Mouse (Mus musculus): ENCODE data around the gene Sdsl. TPM values are rescaled to one million over a fixed set of nuclear protein-coding genes. Genes with fewer than 3 reads are reported as not detected.

Sdsl gene
- 1 to 10 TPM in 1 of 2 experiments, under 1 TPM in 1; 0.41 to 1.1 TPM for total RNA-seq (2021)
- long read RNA-seq, experiment 1, partial matches to known transcripts = 1 of 1 reads
- long read RNA-seq, experiment 1, other reads (novel, unspliced or antisense) = 0 of 1 reads
- long read RNA-seq, experiment 2, partial matches to known transcripts = 1 of 1 reads
- long read RNA-seq, experiment 2, other reads (novel, unspliced or antisense) = 0 of 1 reads

- Histone ChIP-seq H3K27ac (no peak within 1 kb of the TSS), H3K4me3 (no peak within 1 kb of the TSS)
- no peak for TF ChIP-seq CTCF (IDR thresholded peaks at IDR 0.05)
- DNase-seq = no peak
- intact Hi-C loops (cut with DNase I) = no loop called here
Measured at GRCm38 (mm10) chr5:120472770-120473169, at the start of gene Sdsl. TSS of gene Sdsl (minus strand) at chr5:120472810.

- Histone ChIP-seq H3K27ac (peak overlapping the region; percentile 92), H3K4me3 (peak overlapping the region; percentile 0; the same call in 1 of the 2 replicates)
- intact Hi-C loops (cut with DNase I) = no loop called here
- no peak for TF ChIP-seq CTCF (IDR thresholded peaks at IDR 0.05)
- DNase-seq = peak; percentile 75
Measured at GRCm38 (mm10) chr5:120517552-120517951, 44.9 kb upstream of the Sdsl start.

GRCm38 (mm10) chr5:120516221-120516984 is 43.8 kb upstream of the Sdsl start:
- H3K27ac ChIP-seq = peak overlapping the region; percentile 92
- DNase-seq = peak; percentile 51

GRCm38 (mm10) chr5:120515451-120515850 is 42.8 kb upstream of the Sdsl start:
- no peak for DNase-seq
- TF ChIP-seq CTCF (IDR thresholded peaks at IDR 0.05) = no peak
- intact Hi-C loops (cut with DNase I) = no loop called here

More at GRCm38 (mm10) chr5:120516221-120516984, 43.8 kb upstream of the Sdsl start:
- peak overlapping the region; percentile 41 for H3K4me3 ChIP-seq
- TF ChIP-seq CTCF (IDR thresholded peaks at IDR 0.05) = no peak
- intact Hi-C loops (cut with DNase I) = no loop called here

GRCm38 (mm10) chr5:120514754-120515153 is 42.1 kb upstream of the Sdsl start:
- intact Hi-C loops (cut with DNase I) = loop anchor here (5.0 kb wide), 1 partner anchor 73 kb away; the partner anchor contains the start of genes Iqcd and Tpcn1
- H3K4me3 ChIP-seq = peak overlapping the region; percentile 41
- peak; percentile 53 for DNase-seq
- no peak for TF ChIP-seq CTCF (IDR thresholded peaks at IDR 0.05)
- peak overlapping the region; percentile 92 for H3K27ac ChIP-seq

More at GRCm38 (mm10) chr5:120515451-120515850, 42.8 kb upstream of the Sdsl start:
- H3K27ac ChIP-seq = peak overlapping the region; percentile 92
- H3K4me3 ChIP-seq = peak overlapping the region; percentile 41

GRCm38 (mm10) chr5:120514031-120514677 is 41.5 kb upstream of the Sdsl start:
- Histone ChIP-seq H3K4me3 (peak overlapping the region; percentile 25), H3K27ac (peak overlapping the region; percentile 92)
- no peak for TF ChIP-seq CTCF (IDR thresholded peaks at IDR 0.05)
- no peak for DNase-seq
- intact Hi-C loops (cut with DNase I) = loop anchor here (5.0 kb wide), 1 partner anchor 73 kb away; the partner anchor contains the start of genes Iqcd and Tpcn1

- intact Hi-C loops (cut with DNase I) = loop anchor here (5.0 kb wide), 1 partner anchor 74 kb away; the partner anchor contains the start of genes Iqcd and Tpcn1
- TF ChIP-seq CTCF (IDR thresholded peaks at IDR 0.05) = no peak
- DNase-seq = no peak
- H3K4me3 ChIP-seq = peak overlapping the region; percentile 93
- peak overlapping the region; percentile 92 for H3K27ac ChIP-seq
Measured at GRCm38 (mm10) chr5:120512911-120513555, 40.4 kb upstream of the Sdsl start.

GRCm38 (mm10) chr5:120511643-120512220 is 39.1 kb upstream of the Sdsl start:
- intact Hi-C loops (cut with DNase I) = loop anchor here (5.0 kb wide), 1 partner anchor 76 kb away; the partner anchor contains the start of genes Iqcd and Tpcn1
- TF ChIP-seq CTCF (IDR thresholded peaks at IDR 0.05) = no peak
- peak; percentile 72 for DNase-seq
- H3K27ac ChIP-seq = peak overlapping the region; percentile 92
- H3K4me3 ChIP-seq = peak overlapping the region; percentile 93

GRCm38 (mm10) chr5:120510982-120511642 is 38.5 kb upstream of the Sdsl start, which contains the start of gene Slc8b1:
TSS of gene Slc8b1 (plus strand) at chr5:120511168.
- H3K27ac ChIP-seq = peak within 1 kb of the TSS; percentile 92
- DNase-seq = peak; percentile 98
- intact Hi-C loops (cut with DNase I) = loop anchor here (5.0 kb wide), 1 partner anchor 76 kb away; the partner anchor contains the start of genes Iqcd and Tpcn1
- TF ChIP-seq CTCF (IDR thresholded peaks at IDR 0.05) = no peak
- H3K4me3 ChIP-seq = peak within 1 kb of the TSS; percentile 93

- DNase-seq = no peak
- no peak overlapping the region for H3K4me3 ChIP-seq
- H3K27ac ChIP-seq = no peak overlapping the region; the same call in 1 of the 2 replicates
- intact Hi-C loops (cut with DNase I) = no loop called here
- no peak for TF ChIP-seq CTCF (IDR thresholded peaks at IDR 0.05)
Measured at GRCm38 (mm10) chr5:120507311-120507710, 34.7 kb upstream of the Sdsl start.

GRCm38 (mm10) chr5:120506490-120506889 is 33.9 kb upstream of the Sdsl start:
- TF ChIP-seq CTCF (IDR thresholded peaks at IDR 0.05) = no peak
- H3K27ac ChIP-seq = no peak overlapping the region
- intact Hi-C loops (cut with DNase I) = no loop called here
- no peak for DNase-seq
- H3K4me3 ChIP-seq = no peak overlapping the region

Measured in gastrocnemius, adult 2 months (tissue).